Mouse (Mus musculus): ENCODE measurements around the gene Adra2b.

DNA sequence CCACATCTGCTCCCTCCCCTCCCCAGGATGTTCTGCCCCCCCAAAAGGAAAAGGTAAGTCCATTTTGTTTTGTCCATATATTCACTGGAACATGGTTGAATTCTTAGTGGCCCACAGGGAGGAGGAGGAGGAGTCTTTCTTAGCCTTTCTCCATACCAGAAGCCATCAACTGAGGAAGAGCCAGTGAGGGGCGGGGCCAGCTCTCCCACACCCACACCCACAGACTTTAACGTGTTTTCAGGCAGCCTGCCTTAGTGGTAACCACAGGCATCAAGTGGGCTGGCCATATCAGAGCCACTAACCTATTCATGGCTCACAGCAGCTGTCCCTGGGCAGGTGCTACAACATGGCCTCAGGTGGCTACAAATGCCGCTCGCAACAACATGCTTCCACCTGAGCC lies 24.2 kb upstream of the Adra2b start:
- TF ChIP-seq CTCF (IDR thresholded peaks at IDR 0.05; ENCODE audit: low read depth) (no peak), EP300 (optimal IDR thresholded peaks at IDR 0.05) (no peak)
